Mouse (Mus musculus) CD8-positive naive resting alpha-beta T cell, adult 57 days (primary cell): Measurements from ENCODE around the gene Ifit1bl2. TPM values are rescaled to one million over a fixed set of nuclear protein-coding genes. Genes with fewer than 3 reads are reported as not detected.

Source experiments
- total RNA-seq: library from RNA; stranded (reverse); gene quantifications from one replicate; pipeline ENCODE4 v1.2.4, GENCODE M21; 2023

Ifit1bl2 gene
- 0.40 TPM for total RNA-seq

DNA sequence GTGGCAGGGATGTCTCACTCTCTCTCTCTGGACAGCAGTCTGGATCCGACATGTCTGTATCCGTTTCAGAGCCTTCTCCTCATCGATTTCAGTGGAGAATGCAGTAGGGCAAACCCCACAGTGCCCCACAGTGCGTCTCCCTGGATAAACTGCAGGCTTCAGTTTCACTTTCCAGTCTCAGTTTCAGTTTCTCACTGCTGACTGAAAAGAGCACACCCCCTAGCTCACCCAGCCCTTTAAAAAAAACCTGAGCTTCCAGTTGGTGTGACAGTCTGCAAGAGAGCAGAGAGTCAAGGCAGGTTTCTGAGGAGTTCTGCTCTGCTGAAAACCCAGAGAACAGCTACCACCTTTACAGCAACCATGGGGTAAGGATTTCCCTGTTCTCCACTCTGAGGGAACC is at the start of gene Ifit1bl2, which contains the start of gene Ifit1:
Gene Ifit1bl2, minus strand, starts transcription at position 121 of the 400 bp plus-strand sequence.
Gene Ifit1, plus strand, starts transcription at position 249 of the 400 bp plus-strand sequence.

DNA sequence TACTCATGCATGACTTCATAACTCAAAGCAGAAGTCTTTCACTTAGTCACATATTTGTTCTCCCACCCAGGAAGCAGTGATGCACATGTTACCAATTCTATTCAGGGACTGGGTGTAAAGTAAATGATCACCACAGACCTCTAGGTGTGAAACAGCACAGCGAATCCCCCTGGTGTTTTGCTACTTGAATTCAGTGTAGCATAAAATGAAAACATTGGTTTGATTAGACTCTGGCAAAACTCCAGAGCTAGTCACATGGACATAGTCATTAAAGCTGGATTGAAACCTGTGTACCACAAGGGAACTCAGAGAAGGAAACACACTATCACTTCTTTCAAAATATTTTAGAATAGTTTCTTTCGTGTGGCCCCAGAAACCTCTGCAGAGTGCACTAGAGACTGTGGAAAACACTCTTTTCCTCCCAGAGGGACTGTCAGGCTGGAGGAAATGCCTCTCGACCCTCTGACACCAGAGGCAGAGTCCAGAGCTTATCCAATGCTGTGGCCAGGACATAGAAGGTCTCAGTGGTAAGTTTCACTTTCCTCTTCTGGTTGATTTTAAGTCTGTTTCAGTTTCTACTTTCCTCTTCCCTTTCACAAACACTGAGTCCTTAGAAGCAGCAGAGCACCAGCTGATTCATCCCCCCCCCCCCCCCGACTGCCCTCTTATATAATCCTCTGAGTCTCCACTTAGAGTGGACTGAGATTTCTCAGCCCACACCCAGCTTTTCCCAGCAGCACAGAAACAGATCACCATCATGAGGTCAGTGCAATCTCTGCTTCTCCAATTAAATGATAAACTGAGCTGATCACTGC is 33.1 kb downstream of the Ifit1bl2 start, which contains the start of gene Ifit3b:
Gene Ifit3b, plus strand, starts transcription at position 734 of the 815 bp plus-strand sequence.

GRCm38 (mm10) chr19:34601888-34602287 is 38.7 kb downstream of the Ifit1bl2 start, which contains the start of gene Ifit1bl1:
Gene Ifit1bl1, minus strand, starts transcription at chr19:34601956.

DNA sequence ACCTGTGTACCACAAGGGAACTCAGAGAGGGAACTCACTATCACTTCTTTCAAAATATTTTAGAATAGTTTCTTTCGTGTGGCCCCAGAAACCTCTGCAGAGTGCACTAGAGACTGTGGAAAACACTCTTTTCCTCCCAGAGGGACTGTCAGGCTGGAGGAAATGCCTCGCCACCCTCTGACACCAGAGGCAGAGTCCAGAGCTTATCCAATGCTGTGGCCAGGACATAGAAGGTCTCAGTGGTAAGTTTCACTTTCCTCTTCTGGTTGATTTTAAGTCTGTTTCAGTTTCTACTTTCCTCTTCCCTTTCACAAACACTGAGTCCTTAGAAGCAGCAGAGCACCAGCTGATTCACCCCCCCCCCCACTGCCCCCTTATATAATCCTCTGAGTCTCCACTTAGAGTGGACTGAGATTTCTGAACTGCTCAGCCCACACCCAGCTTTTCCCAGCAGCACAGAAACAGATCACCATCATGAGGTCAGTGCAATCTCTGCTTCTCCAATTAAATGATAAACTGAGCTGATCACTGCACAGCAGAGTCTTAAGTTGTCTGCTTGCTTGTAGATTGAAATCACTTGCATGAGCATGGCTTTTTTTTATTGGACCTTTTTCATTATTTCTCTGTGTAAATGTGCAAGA is 57.3 kb downstream of the Ifit1bl2 start, which contains the start of gene Ifit3:
Gene Ifit3, plus strand, starts transcription at position 406 of the 641 bp plus-strand sequence.

Other genes with a start within 250 kb of the Ifit1bl2 start
- not detected for gene Ch25h, start 165.6 kb downstream of the Ifit1bl2 start, total RNA-seq
- gene Lipa, start 113.3 kb downstream of the Ifit1bl2 start, total RNA-seq, result 60.3 TPM
- gene Ifit2, start 90.0 kb downstream of the Ifit1bl2 start, total RNA-seq, result 12.0 TPM
- 13.0 TPM for gene Ifit3, start 57.2 kb downstream of the Ifit1bl2 start, total RNA-seq
- 13.1 TPM for gene Ifit1bl1, start 38.8 kb downstream of the Ifit1bl2 start, total RNA-seq
- gene Ifit3b, start 32.8 kb downstream of the Ifit1bl2 start, total RNA-seq, result 5.5 TPM
- gene Ifit1, start 128 bp upstream of the Ifit1bl2 start, total RNA-seq, result 13.0 TPM
- gene Slc16a12, start 106.5 kb upstream of the Ifit1bl2 start, total RNA-seq, result not detected
- 4.3 TPM for gene Pank1, start 238.7 kb upstream of the Ifit1bl2 start, total RNA-seq